Comparison of ENCODE assay signal across 13 mouse cellular contexts in genomic region chr1:152810533-152811439, GRCm38 (mm10). TPM values are rescaled to one million over a fixed set of nuclear protein-coding genes. Genes with fewer than 3 reads are reported as not detected.
DNase-seq lines count a peak whose midpoint lies in the region; ATAC-seq and TF ChIP-seq lines count a peak whose summit lies in the region.
"Had no signal": no experiment of that assay in that cellular context is flagged by ENCODE, and none has a peak within 500 bp of the region (broad histone marks: within the 10 kb centered on the region; RNA-seq: fewer than 3 reads in every experiment).

No protein-coding gene starts in this region.

- H3K27me3 ChIP-seq in heart, embryonic 10.5 days (ENCODE audit: insufficient read depth, poor library complexity, severe bottlenecking) = no peaks in the 10 kb centered on the region
- H3K27me3 ChIP-seq in G1E (ENCODE audit: insufficient read depth, low read length) = no peaks in the 10 kb centered on the region
- H3K27me3 ChIP-seq in forebrain, embryonic 10.5 days (ENCODE audit: poor library complexity, severe bottlenecking) = no peaks in the 10 kb centered on the region
- H3K27me3 ChIP-seq: lung, embryonic 15.5 days; midbrain, embryonic 12.5 days had no signal

- peaks cover 31% of the 10 kb centered on the region for H3K4me1 ChIP-seq in heart, embryonic 10.5 days
- peaks cover 40% of the 10 kb centered on the region for H3K4me1 ChIP-seq in G1E (ENCODE audit: insufficient read depth, low read depth, low read length)
- H3K4me1 ChIP-seq in forebrain, embryonic 10.5 days = peaks cover 58% of the 10 kb centered on the region

- H3K9me3 ChIP-seq in heart, embryonic 10.5 days = no peaks in the 10 kb centered on the region
- H3K9me3 ChIP-seq in G1E (replicated peaks) = no peaks in the 10 kb centered on the region
- no peaks in the 10 kb centered on the region for H3K9me3 ChIP-seq in forebrain, embryonic 10.5 days
- H3K9me3 ChIP-seq: lung, embryonic 15.5 days; midbrain, embryonic 12.5 days had no signal

- H3K36me3 ChIP-seq in heart, embryonic 10.5 days = no peaks in the 10 kb centered on the region
- peaks cover 41% of the 10 kb centered on the region for H3K36me3 ChIP-seq in G1E (replicated peaks)
- H3K36me3 ChIP-seq in forebrain, embryonic 10.5 days (replicated peaks) = no peaks in the 10 kb centered on the region
- H3K36me3 ChIP-seq: lung, embryonic 15.5 days; midbrain, embryonic 12.5 days had no signal

- TF ChIP-seq CTCF in G1E (IDR thresholded peaks at IDR 0.05; ENCODE audit: low read depth, low read length) = no peak

- H3K27ac ChIP-seq in heart, embryonic 10.5 days = peak overlapping the region; percentile 52; the same call in 1 of the 2 replicates
- peak overlapping the region; percentile 44 for H3K27ac ChIP-seq in forebrain, embryonic 10.5 days
- H3K27ac ChIP-seq: lung, embryonic 15.5 days; midbrain, embryonic 12.5 days had no signal

- ATAC-seq in G1E (ENCODE audit: extremely low read depth, insufficient number of reproducible peaks, low FRiP score, poor library complexity, severe bottlenecking) = peak; percentile 40
- peak; percentile 12 to 43; a peak in 2 of 4 replicates for ATAC-seq in hematopoietic stem cell, adult 5-6 weeks (replicated peaks in 1 of 2; ENCODE audit: insufficient read depth in 1 of 2, low FRiP score in 2 of 2, low TSS enrichment in 1 of 2, low read depth in 1 of 2, poor library complexity in 2 of 2, severe bottlenecking in 2 of 2)
- ATAC-seq: inflammation-experienced regulatory T-cells, adult 6 months had no signal

- WGBS in heart, embryonic 10.5 days = 76% methylated on average over 13 of the region's 13 CpGs
- 69% methylated on average over 13 of the region's 13 CpGs for WGBS in forebrain, embryonic 10.5 days

- H3K4me3 ChIP-seq in heart, embryonic 10.5 days = no peak overlapping the region
- no peak overlapping the region for H3K4me3 ChIP-seq in G1E (ENCODE audit: low read depth, low read length)
- no peak overlapping the region for H3K4me3 ChIP-seq in forebrain, embryonic 10.5 days
- H3K4me3 ChIP-seq: lung, embryonic 15.5 days; midbrain, embryonic 12.5 days had no signal

- no peak for DNase-seq in heart, embryonic 10.5 days (ENCODE audit: low spot score)
- DNase-seq in heart, adult 18-20 months = no peak
- DNase-seq in G1E (ENCODE audit: low spot score) = no peak
- DNase-seq in forebrain, embryonic 10.5 days (ENCODE audit: extremely low spot score, low spot score) = peak; percentile 44
- no peak for DNase-seq in spleen, postnatal 14 days (ENCODE audit: low spot score in 2 of 2)
- DNase-seq in frontal cortex, postnatal 25 days (ENCODE audit: low spot score in 2 of 2) = no peak
- no peak for DNase-seq in adrenal gland, postnatal 25 days
- DNase-seq: cerebellum, adult 9-10 months; right cerebral cortex, postnatal 25 days had no signal

RNA-seq across cellular contexts. Expression of gene Ncf2, which starts 10.8 kb away (rescaled TPM):
- polyA plus RNA-seq in heart, embryonic 10.5 days (2016; fragmentation: Nextera tagmentation; extraction: Ambion mirVana) = 2.0 and 3.5 TPM in 2 replicates
- 1 to 10 TPM; 3.4 to 5.6 TPM for total RNA-seq in heart, adult 18-20 months (2021)
- total RNA-seq in G1E (2014; fragmentation: Nextera tagmentation) = 66.1 and 77.5 TPM in 2 replicates
- total RNA-seq in G1E (2017) = 70.4 and 80.7 TPM in 2 replicates
- polyA plus RNA-seq in G1E (2012) = 3.5 and 4.7 TPM in 2 replicates
- 2.1 and 2.7 TPM in 2 replicates for polyA plus RNA-seq in forebrain, embryonic 10.5 days (2016; fragmentation: Nextera tagmentation; extraction: Ambion mirVana)
- 104 and 105 TPM in 2 replicates for total RNA-seq in hematopoietic stem cell, adult 5-6 weeks (2017)
- 4.0 and 4.2 TPM in 2 replicates for total RNA-seq in adrenal gland, postnatal 25 days (2021)

RNA-seq across cellular contexts. Expression of gene Arpc5, which starts 44.4 kb away (rescaled TPM):
- polyA plus RNA-seq in heart, embryonic 10.5 days (2016; fragmentation: Nextera tagmentation; extraction: Ambion mirVana) = 238 and 256 TPM in 2 replicates
- 10 to 100 TPM; 26.2 to 29.7 TPM for total RNA-seq in heart, adult 18-20 months (2021)
- total RNA-seq in G1E (2014; fragmentation: Nextera tagmentation) = 280 and 292 TPM in 2 replicates
- total RNA-seq in G1E (2017) = 307 and 358 TPM in 2 replicates
- 283 and 369 TPM in 2 replicates for polyA plus RNA-seq in G1E (2012)
- 195 and 203 TPM in 2 replicates for polyA plus RNA-seq in forebrain, embryonic 10.5 days (2016; fragmentation: Nextera tagmentation; extraction: Ambion mirVana)
- 129 and 144 TPM in 2 replicates for total RNA-seq in hematopoietic stem cell, adult 5-6 weeks (2017)
- total RNA-seq in adrenal gland, postnatal 25 days (2021) = 111 and 124 TPM in 2 replicates

RNA-seq across cellular contexts. Expression of gene Rgl1, which starts 44.6 kb away (rescaled TPM):
- 51.2 and 58.3 TPM in 2 replicates for polyA plus RNA-seq in heart, embryonic 10.5 days (2016; fragmentation: Nextera tagmentation; extraction: Ambion mirVana)
- total RNA-seq in heart, adult 18-20 months (2021) = 10 to 100 TPM; 23.5 to 25.8 TPM
- 2.2 and 4.0 TPM in 2 replicates for total RNA-seq in G1E (2014; fragmentation: Nextera tagmentation)
- 4.8 and 5.7 TPM in 2 replicates for total RNA-seq in G1E (2017)
- 0.21 and 0.26 TPM in 2 replicates for polyA plus RNA-seq in G1E (2012)
- polyA plus RNA-seq in forebrain, embryonic 10.5 days (2016; fragmentation: Nextera tagmentation; extraction: Ambion mirVana) = 29.1 TPM in 2 replicates
- 14.3 and 17.0 TPM in 2 replicates for total RNA-seq in hematopoietic stem cell, adult 5-6 weeks (2017)
- 18.2 and 31.1 TPM in 2 replicates for total RNA-seq in adrenal gland, postnatal 25 days (2021)

Comparison
In these comparisons a context has a peak if more than half of its experiments do, and no peak if none do; other contexts are left out.
1. RNA of gene Ncf2, which starts 10.8 kb away (total RNA-seq): 104 to 105 TPM in hematopoietic stem cell, adult 5-6 weeks and 66.1 to 80.7 TPM in G1E; 3.4 to 5.6 TPM in heart, adult 18-20 months and 4.0 to 4.2 TPM in adrenal gland, postnatal 25 days; every median in the first group is over 10 times any median in the second.